Mouse (Mus musculus) embryonic facial prominence, embryonic 10.5 days (tissue): ENCODE measurements at regions not wholly inside any gene's neighbourhood (a gene's known extent, or its start where the extent isn't known, plus 50 kb on each side); places are given as distances from the start of the nearest gene placed in this dataset.
"Not testable (repeated sequence)": the region's sequence is repeated elsewhere in the genome, so short reads cannot be mapped to it uniquely, and the experiment has no call there.

Experiments
- DNase-seq: peaks from one replicate; pipeline ENCODE4 v3.0.0-alpha.2; 2017; ENCODE audit warnings: low spot score
- H3K27ac ChIP-seq: fragments of 300-500 bp; sonication (generic); replicated peaks from 2 replicates; pipeline ENCODE4 v1.5.1; 2016; ENCODE audit warnings: mild to moderate bottlenecking
- H3K27me3 ChIP-seq: fragments of 300-500 bp; sonication (generic); replicated peaks from 2 replicates; pipeline ENCODE4 v1.6.1; 2016; ENCODE audit warnings: low read depth, mild to moderate bottlenecking; ENCODE audit not compliant: poor library complexity, severe bottlenecking
- H3K36me3 ChIP-seq: fragments of 300-500 bp; sonication (generic); replicated peaks from 2 replicates; pipeline ENCODE4 v1.6.1; 2016; ENCODE audit warnings: mild to moderate bottlenecking, moderate library complexity
- H3K4me1 ChIP-seq: fragments of 300-500 bp; sonication (generic); 2 replicates; pipeline ENCODE4 v1.6.1; 2016
- H3K4me3 ChIP-seq: fragments of 300-500 bp; sonication (generic); 2 replicates; pipeline ENCODE4 v1.5.1; 2016; ENCODE audit warnings: mild to moderate bottlenecking, moderate library complexity
- H3K9me3 ChIP-seq: fragments of 300-500 bp; sonication (generic); 2 replicates; pipeline ENCODE4 v1.6.1; 2016; ENCODE audit warnings: mild to moderate bottlenecking
- WGBS: fragments of 180-500 bp; shearing (Covaris S2); methylation state at CpG from one replicate; pipeline ENCODE4 v1.1.7; 2016; 5-methylcytosine and 5-hydroxymethylcytosine counted together

GRCm38 (mm10) chr14:53081853-53082252 is 586.3 kb upstream of the Olfr1507 start:
- 89% methylated on average over 4 of the region's 4 CpGs for WGBS
- not testable (repeated sequence) for H3K4me1 ChIP-seq, H3K36me3 ChIP-seq, DNase-seq, H3K4me3 ChIP-seq, H3K27ac ChIP-seq, H3K9me3 ChIP-seq, H3K27me3 ChIP-seq

GRCm38 (mm10) chr14:53081024-53081711 is 585.6 kb upstream of the Olfr1507 start:
- H3K9me3 ChIP-seq, H3K4me3 ChIP-seq: not testable (repeated sequence)
- 80% methylated on average over 1 of the region's 2 CpGs for WGBS

GRCm38 (mm10) chr14:53080556-53080955 is 585.0 kb upstream of the Olfr1507 start:
- H3K9me3 ChIP-seq, DNase-seq, H3K36me3 ChIP-seq, H3K4me3 ChIP-seq, H3K4me1 ChIP-seq, H3K27me3 ChIP-seq, H3K27ac ChIP-seq: not testable (repeated sequence)
- WGBS, result 79% methylated on average over 3 of the region's 3 CpGs

More at GRCm38 (mm10) chr14:53081024-53081711, 585.6 kb upstream of the Olfr1507 start:
- not testable (repeated sequence) for H3K4me1 ChIP-seq, H3K36me3 ChIP-seq, H3K27ac ChIP-seq, H3K27me3 ChIP-seq, DNase-seq

GRCm38 (mm10) chr14:53075937-53076336 is 580.4 kb upstream of the Olfr1507 start:
- H3K27me3 ChIP-seq, H3K9me3 ChIP-seq, H3K4me3 ChIP-seq, H3K4me1 ChIP-seq, H3K36me3 ChIP-seq, DNase-seq, H3K27ac ChIP-seq: not testable (repeated sequence)
- WGBS, result 92% methylated on average over 2 of the region's 2 CpGs

- 77% methylated on average over 6 of the region's 6 CpGs for WGBS
- not testable (repeated sequence) for H3K27me3 ChIP-seq, H3K4me3 ChIP-seq, H3K9me3 ChIP-seq, H3K27ac ChIP-seq, H3K36me3 ChIP-seq, H3K4me1 ChIP-seq, DNase-seq
Measured at GRCm38 (mm10) chr14:53073126-53073525, 577.6 kb upstream of the Olfr1507 start.

- not testable (repeated sequence) for H3K4me3 ChIP-seq, H3K9me3 ChIP-seq, H3K4me1 ChIP-seq, H3K27me3 ChIP-seq, H3K27ac ChIP-seq, H3K36me3 ChIP-seq, DNase-seq
- no CpG with 5 or more reads among the region's 1 CpGs for WGBS
Measured at GRCm38 (mm10) chr14:53072502-53072901, 577.0 kb upstream of the Olfr1507 start.

GRCm38 (mm10) chr14:53054439-53054838 is 558.9 kb upstream of the Olfr1507 start:
- H3K4me3 ChIP-seq, H3K27ac ChIP-seq, H3K4me1 ChIP-seq, DNase-seq, H3K36me3 ChIP-seq, H3K27me3 ChIP-seq, H3K9me3 ChIP-seq: not testable (repeated sequence)
- WGBS, result 85% methylated on average over 2 of the region's 3 CpGs

- H3K36me3 ChIP-seq, DNase-seq, H3K4me1 ChIP-seq, H3K27me3 ChIP-seq, H3K27ac ChIP-seq, H3K9me3 ChIP-seq, H3K4me3 ChIP-seq: not testable (repeated sequence)
- 87% methylated on average over 2 of the region's 3 CpGs for WGBS
Measured at GRCm38 (mm10) chr14:53053465-53054123, 558.0 kb upstream of the Olfr1507 start.

GRCm38 (mm10) chr14:53047683-53048082 is 552.1 kb upstream of the Olfr1507 start:
- H3K36me3 ChIP-seq, H3K4me1 ChIP-seq, H3K9me3 ChIP-seq, DNase-seq, H3K27me3 ChIP-seq, H3K27ac ChIP-seq, H3K4me3 ChIP-seq: not testable (repeated sequence)
- 95% methylated on average over 3 of the region's 3 CpGs for WGBS

- not testable (repeated sequence) for H3K36me3 ChIP-seq, H3K9me3 ChIP-seq, H3K4me3 ChIP-seq, H3K27ac ChIP-seq, H3K27me3 ChIP-seq, DNase-seq, H3K4me1 ChIP-seq
- 89% methylated on average over 1 of the region's 1 CpGs for WGBS
Measured at GRCm38 (mm10) chr14:53046975-53047374, 551.4 kb upstream of the Olfr1507 start.

GRCm38 (mm10) chr14:53045331-53045730 is 549.8 kb upstream of the Olfr1507 start:
- not testable (repeated sequence) for H3K4me3 ChIP-seq, H3K4me1 ChIP-seq, H3K36me3 ChIP-seq, H3K9me3 ChIP-seq, H3K27me3 ChIP-seq, H3K27ac ChIP-seq
- DNase-seq, result peak; percentile 14
- WGBS, result 80% methylated on average over 3 of the region's 3 CpGs

- H3K27me3 ChIP-seq, DNase-seq, H3K4me3 ChIP-seq, H3K4me1 ChIP-seq, H3K27ac ChIP-seq, H3K9me3 ChIP-seq, H3K36me3 ChIP-seq: not testable (repeated sequence)
- WGBS, result 74% methylated on average over 4 of the region's 4 CpGs
Measured at GRCm38 (mm10) chr14:53044101-53044500, 548.6 kb upstream of the Olfr1507 start.

GRCm38 (mm10) chr14:53042016-53042415 is 546.5 kb upstream of the Olfr1507 start:
- DNase-seq, result peak; percentile 12
- not testable (repeated sequence) for H3K4me3 ChIP-seq

More at GRCm38 (mm10) chr14:53042016-53042415, 546.5 kb upstream of the Olfr1507 start:
- H3K27ac ChIP-seq, H3K9me3 ChIP-seq, H3K36me3 ChIP-seq, H3K27me3 ChIP-seq, H3K4me1 ChIP-seq: not testable (repeated sequence)
- 22% methylated on average over 3 of the region's 3 CpGs for WGBS
